Mouse (Mus musculus) neutrophil, adult 65 days (primary cell): ENCODE measurements around the gene Zfp74. TPM values are rescaled to one million over a fixed set of nuclear protein-coding genes. Genes with fewer than 3 reads are reported as not detected.

Experiments
- total RNA-seq: library from RNA; stranded (reverse); gene quantifications from 2 replicates; pipeline ENCODE4 v1.2.4, GENCODE M21; 2023

Gene Zfp74
- total RNA-seq, result 1.9 and 2.3 TPM in 2 replicates

GRCm38 (mm10) chr7:29953513-29954401, at the start of gene Zfp74:
Gene Zfp74 (minus strand): TSS chr7:29954089.

GRCm38 (mm10) chr7:29983690-29984380, 29.9 kb upstream of the Zfp74 start, which contains the start of gene Zfp568:
Gene Zfp568 (plus strand): TSS chr7:29983955.

GRCm38 (mm10) chr7:29908130-29908950, 45.5 kb downstream of the Zfp74 start, which contains the start of gene Zfp383:
Gene Zfp383 (plus strand): TSS chr7:29908223.

GRCm38 (mm10) chr7:29905966-29906681, 47.8 kb downstream of the Zfp74 start, which contains the start of gene Zfp27:
Gene Zfp27 (minus strand): TSS chr7:29906572.

Other genes with a start within 250 kb of the Zfp74 start
- not detected in 2 replicates for gene Catsperg2, start 227.1 kb downstream of the Zfp74 start, total RNA-seq
- gene Zfp84, start 185.5 kb downstream of the Zfp74 start, total RNA-seq, result 9.6 TPM in 2 replicates
- 0.13 TPM in 1 of 2 replicates, not detected in the other for gene Zfp30, start 170.1 kb downstream of the Zfp74 start, total RNA-seq
- gene Zfp790, start 138.0 kb downstream of the Zfp74 start, total RNA-seq, result 2.6 TPM in 2 replicates
- gene Zfp940, start 100.4 kb downstream of the Zfp74 start, total RNA-seq, result 0.23 and 0.35 TPM in 2 replicates
- gene Zfp420, start 94.1 kb downstream of the Zfp74 start, total RNA-seq, result 1.6 and 2.9 TPM in 2 replicates
- gene Zfp27, start 47.5 kb downstream of the Zfp74 start, total RNA-seq, result 1.5 and 1.6 TPM in 2 replicates
- gene Zfp383, start 45.9 kb downstream of the Zfp74 start, total RNA-seq, result 0.16 and 0.20 TPM in 2 replicates
- 14.7 and 22.5 TPM in 2 replicates for gene Zfp568, start 29.9 kb upstream of the Zfp74 start, total RNA-seq
- 0.22 and 0.25 TPM in 2 replicates for gene Zfp14, start 97.3 kb upstream of the Zfp74 start, total RNA-seq
- 0.14 TPM in 1 of 2 replicates, not detected in the other for gene Zfp82, start 118.8 kb upstream of the Zfp74 start, total RNA-seq
- gene Gm26920, start 136.3 kb upstream of the Zfp74 start, total RNA-seq, result not detected in 2 replicates
- 0.28 and 0.52 TPM in 2 replicates for gene Zfp566, start 136.4 kb upstream of the Zfp74 start, total RNA-seq
- gene Zfp260, start 140.7 kb upstream of the Zfp74 start, total RNA-seq, result 3.6 and 4.7 TPM in 2 replicates
- gene Zfp382, start 167.9 kb upstream of the Zfp74 start, total RNA-seq, result 8.6 and 15.5 TPM in 2 replicates
- 12.9 and 13.6 TPM in 2 replicates for gene Zfp146, start 215.7 kb upstream of the Zfp74 start, total RNA-seq
- 2.1 TPM in 1 of 2 replicates, not detected in the other for gene Cox7a1, start 230.1 kb upstream of the Zfp74 start, total RNA-seq
- gene Capns1, start 244.7 kb upstream of the Zfp74 start, total RNA-seq, result 210 and 217 TPM in 2 replicates